9 mouse cellular contexts compared by ENCODE assay signal in the genomic region with DNA sequence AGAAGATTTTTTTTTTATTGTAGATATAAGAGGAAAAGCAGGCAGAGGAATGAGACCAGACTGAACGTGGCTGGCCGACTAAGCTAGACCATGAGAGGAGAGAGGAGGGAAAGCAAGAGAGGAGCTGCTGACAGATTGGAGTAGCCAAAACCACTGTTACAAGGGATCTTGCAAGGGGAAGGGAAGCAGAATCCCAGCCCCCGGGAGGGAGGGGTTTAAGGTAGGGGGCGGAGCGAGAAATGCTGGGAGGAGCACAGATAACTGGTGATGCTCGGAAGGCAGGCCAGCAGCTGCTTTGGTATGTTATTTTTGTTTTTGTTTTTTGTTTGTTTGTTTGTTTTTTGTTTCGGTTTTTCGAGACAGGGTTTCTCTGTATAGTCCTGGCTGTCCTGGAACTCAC. TPM values are rescaled to one million over a fixed set of nuclear protein-coding genes. Genes with fewer than 3 reads are reported as not detected.
DNase-seq lines count a peak whose midpoint lies in the region; ATAC-seq and TF ChIP-seq lines count a peak whose summit lies in the region.
"Had no signal": no experiment of that assay in that cellular context is flagged by ENCODE, and none has a peak within 500 bp of the region (broad histone marks: within the 10 kb centered on the region; RNA-seq: fewer than 3 reads in every experiment).

No protein-coding gene starts in this region.

- H3K27ac ChIP-seq in lung, embryonic 14.5 days (ENCODE audit: low read depth): no peak overlapping the region
- no peak overlapping the region for H3K27ac ChIP-seq in forebrain, postnatal 0 days (ENCODE audit: low read depth, low read length)

- no peak for TF ChIP-seq CTCF in lung, embryonic 14.5 days (IDR thresholded peaks at IDR 0.05; ENCODE audit: low read depth)
- no peak for TF ChIP-seq CTCF in forebrain, postnatal 0 days (IDR thresholded peaks at IDR 0.05; ENCODE audit: low read depth)

- H3K9me3 ChIP-seq in lung, embryonic 14.5 days (ENCODE audit: low read depth, low read length): no peaks in the 10 kb centered on the region
- no peaks in the 10 kb centered on the region for H3K9me3 ChIP-seq in forebrain, postnatal 0 days (ENCODE audit: low read length)

- 0 out of 2 replicates have a peak, but pooled peaks cover 7% of the 10 kb centered on the region for H3K27me3 ChIP-seq in lung, embryonic 14.5 days (ENCODE audit: insufficient read depth, low read length)
- no peaks in the 10 kb centered on the region for H3K27me3 ChIP-seq in forebrain, postnatal 0 days (ENCODE audit: insufficient read depth, low read length)

- WGBS in lung, embryonic 14.5 days: 41% methylated on average over 8 of the region's 8 CpGs
- WGBS in forebrain, postnatal 0 days: 60% methylated on average over 8 of the region's 8 CpGs

- no peak overlapping the region for H3K9ac ChIP-seq in lung, embryonic 14.5 days
- H3K9ac ChIP-seq in forebrain, postnatal 0 days: no peak overlapping the region

- no peaks in the 10 kb centered on the region for H3K36me3 ChIP-seq in lung, embryonic 14.5 days (ENCODE audit: insufficient read depth)
- no peaks in the 10 kb centered on the region for H3K36me3 ChIP-seq in forebrain, postnatal 0 days (ENCODE audit: insufficient read depth)

- peak; percentile 52 for DNase-seq in lung, embryonic 14.5 days
- DNase-seq in lung, postnatal 25 days (ENCODE audit: low spot score): no peak
- DNase-seq in ES-CJ7 (ENCODE audit: low read depth, low spot score): peak; percentile 86
- peak; percentile 66 for DNase-seq in c-Kit-positive CD71-positive TER-119-negative erythroid progenitor cells, embryonic 14.5 days (ENCODE audit: low read depth)
- peak; percentile 15 for DNase-seq in retina, embryonic 14.5 days (ENCODE audit: low spot score)
- DNase-seq in left cerebral cortex, adult 8-10 months (ENCODE audit: low spot score in 2 of 2): no peak
- no peak for DNase-seq in forebrain, postnatal 0 days
- DNase-seq: cerebellum, adult 8-10 months had no signal

- no peak for ATAC-seq in lung, embryonic 14.5 days (ENCODE audit: insufficient read depth)
- no peak for ATAC-seq in forebrain, postnatal 0 days
- ATAC-seq: inflammation-experienced regulatory T-cells, adult 6 months had no signal

- no peak overlapping the region for H3K4me3 ChIP-seq in lung, embryonic 14.5 days (ENCODE audit: low read depth, low read length)
- H3K4me3 ChIP-seq in forebrain, postnatal 0 days (ENCODE audit: low read depth, low read length): no peak overlapping the region

- no peaks in the 10 kb centered on the region for H3K4me1 ChIP-seq in lung, embryonic 14.5 days (ENCODE audit: insufficient read depth)
- no peaks in the 10 kb centered on the region for H3K4me1 ChIP-seq in forebrain, postnatal 0 days (ENCODE audit: insufficient read depth)

- no peak overlapping the region for H3K4me2 ChIP-seq in lung, embryonic 14.5 days
- no peak overlapping the region for H3K4me2 ChIP-seq in forebrain, postnatal 0 days (ENCODE audit: low read depth)

RNA-seq across cellular contexts. Expression of a gene that starts 18.7 kb away (rescaled TPM):
- polyA plus RNA-seq in lung, embryonic 14.5 days (2014; fragmentation: Nextera tagmentation; extraction: Ambion mirVana): 0.09 TPM in 1 of 2 replicates, not detected in the other
- 1 to 10 TPM in 1 of 4 experiments, under 1 TPM in 3; 0.32 to 1.1 (median 0.68) TPM for total RNA-seq in left cerebral cortex, adult 8-10 months (2022)
- total RNA-seq in forebrain, postnatal 0 days (2014; rRNA removed): 0.15 TPM in 1 of 2 replicates, not detected in the other
- polyA plus RNA-seq in forebrain, postnatal 0 days (2015; fragmentation: Nextera tagmentation; extraction: Ambion mirVana): 0.06 and 0.07 TPM in 2 replicates

RNA-seq across cellular contexts. Expression of a gene that starts 38.0 kb away (rescaled TPM):
- polyA plus RNA-seq in lung, embryonic 14.5 days (2014; fragmentation: Nextera tagmentation; extraction: Ambion mirVana): 77.1 and 77.9 TPM in 2 replicates
- total RNA-seq in left cerebral cortex, adult 8-10 months (2022): 10 to 100 TPM; 41.9 to 47.2 (median 44.4) TPM
- 56.4 and 61.2 TPM in 2 replicates for total RNA-seq in forebrain, postnatal 0 days (2014; rRNA removed)
- polyA plus RNA-seq in forebrain, postnatal 0 days (2015; fragmentation: Nextera tagmentation; extraction: Ambion mirVana): 76.8 and 82.1 TPM in 2 replicates

Comparison
In these comparisons a context has a peak if more than half of its experiments do, and no peak if none do; other contexts are left out.
1. DNase-seq: peak in lung, embryonic 14.5 days (single experiment), ES-CJ7 (single experiment), c-Kit-positive CD71-positive TER-119-negative erythroid progenitor cells, embryonic 14.5 days (single experiment) and retina, embryonic 14.5 days (single experiment); none in lung, postnatal 25 days (single experiment), left cerebral cortex, adult 8-10 months (0 of 2) and forebrain, postnatal 0 days (single experiment).